Mouse (Mus musculus) embryonic facial prominence, embryonic 15.5 days (tissue): ENCODE data around the gene Il1rapl1. TPM values are rescaled to one million over a fixed set of nuclear protein-coding genes. Genes with fewer than 3 reads are reported as not detected.

ENCODE experiments used
- ATAC-seq: fragments of 200-750 bp; cut with Nextera tagmentation; 2 replicates; pipeline ENCODE4 v1.8.0; 2017; ENCODE audit warnings: low read depth, moderate TSS enrichment; ENCODE audit not compliant: insufficient number of reproducible peaks, low FRiP score, low TSS enrichment
- H3K27ac ChIP-seq: fragments of 300-500 bp; sonication (generic); replicated peaks from 2 replicates; pipeline ENCODE4 v1.5.1; 2015; ENCODE audit warnings: mild to moderate bottlenecking, inconsistent platforms
- H3K27me3 ChIP-seq: fragments of 300-500 bp; sonication (generic); 2 replicates; pipeline ENCODE4 v1.6.1; 2015; ENCODE audit warnings: inconsistent platforms
- H3K36me3 ChIP-seq: fragments of 300-500 bp; sonication (generic); 2 replicates; pipeline ENCODE4 v1.6.1; 2015; ENCODE audit warnings: mild to moderate bottlenecking, inconsistent platforms
- H3K4me1 ChIP-seq: fragments of 300-500 bp; sonication (generic); 2 replicates; pipeline ENCODE4 v1.6.1; 2015; ENCODE audit warnings: inconsistent platforms
- H3K4me2 ChIP-seq: fragments of 300-500 bp; sonication (generic); replicated peaks from 2 replicates; pipeline ENCODE4 v1.6.1; 2015; ENCODE audit warnings: mild to moderate bottlenecking, inconsistent platforms
- H3K4me3 ChIP-seq: fragments of 300-500 bp; sonication (generic); replicated peaks from 2 replicates; pipeline ENCODE4 v1.5.1; 2015; ENCODE audit warnings: mild to moderate bottlenecking, inconsistent platforms
- H3K9ac ChIP-seq: fragments of 300-500 bp; sonication (generic); 2 replicates; pipeline ENCODE4 v1.6.1; 2015; ENCODE audit warnings: inconsistent platforms
- H3K9me3 ChIP-seq: fragments of 300-500 bp; sonication (generic); replicated peaks from 2 replicates; pipeline ENCODE4 v1.6.1; 2016; ENCODE audit warnings: inconsistent platforms
- WGBS: fragments of 180-500 bp; shearing (Covaris S2); methylation state at CpG from one replicate; pipeline ENCODE4 v1.1.7; 2015; 5-methylcytosine and 5-hydroxymethylcytosine counted together
- polyA plus RNA-seq: library from polyadenylated mRNA; unstranded; fragments of >200 nt; fragmentation: Nextera tagmentation; extraction: Ambion mirVana; gene quantifications from 2 replicates; pipeline ENCODE4 v1.2.1, GENCODE M21; 2015

Gene Il1rapl1
- polyA plus RNA-seq, 1 experiment from 2014 or later: 0.68 TPM

GRCm38 (mm10) chrX:88070368-88070767 is 45.1 kb downstream of the Il1rapl1 start:
- no peaks in the 10 kb centered on the region for H3K4me1 ChIP-seq
- no peak overlapping the region for H3K4me3 ChIP-seq
- ATAC-seq: no peak
- H3K9me3 ChIP-seq: no peaks in the 10 kb centered on the region
- H3K36me3 ChIP-seq: no peaks in the 10 kb centered on the region
- H3K9ac ChIP-seq: no peak overlapping the region
- H3K27ac ChIP-seq: no peak overlapping the region
- H3K4me2 ChIP-seq: no peak overlapping the region
- H3K27me3 ChIP-seq: no peaks in the 10 kb centered on the region
- 80% methylated on average over 3 of the region's 3 CpGs for WGBS

DNA sequence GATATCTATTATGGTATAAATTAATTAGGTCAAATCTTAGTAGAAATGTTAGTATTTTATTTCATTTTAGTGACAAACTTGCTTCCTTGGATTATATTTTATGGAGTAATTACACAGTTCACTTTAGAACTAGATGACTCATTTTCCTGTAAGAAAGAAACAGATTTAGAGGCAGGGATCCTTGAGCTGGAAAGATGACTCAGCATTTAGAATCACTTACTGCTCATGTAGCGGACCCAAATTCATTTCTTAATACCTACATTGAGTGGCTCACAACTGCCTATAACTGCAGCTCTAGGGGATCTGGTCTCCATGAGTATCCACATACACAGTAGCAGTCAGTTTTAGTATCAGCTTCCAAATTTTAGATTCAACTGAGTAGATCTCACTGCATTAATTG is 71.9 kb downstream of the Il1rapl1 start:
- no peaks in the 10 kb centered on the region for H3K27me3 ChIP-seq
- no peak overlapping the region for H3K27ac ChIP-seq
- H3K4me1 ChIP-seq: no peaks in the 10 kb centered on the region
- no peak overlapping the region for H3K9ac ChIP-seq
- 81% methylated on average over 1 of the region's 1 CpGs for WGBS
- H3K36me3 ChIP-seq: no peaks in the 10 kb centered on the region
- no peaks in the 10 kb centered on the region for H3K9me3 ChIP-seq
- ATAC-seq: no peak
- H3K4me3 ChIP-seq: no peak overlapping the region
- H3K4me2 ChIP-seq: no peak overlapping the region

GRCm38 (mm10) chrX:88038984-88039383 is 76.5 kb downstream of the Il1rapl1 start:
- ATAC-seq: no peak
- H3K4me2 ChIP-seq: no peak overlapping the region
- WGBS: 38% methylated on average over 1 of the region's 1 CpGs
- H3K4me3 ChIP-seq: no peak overlapping the region
- H3K27me3 ChIP-seq: no peaks in the 10 kb centered on the region
- no peak overlapping the region for H3K27ac ChIP-seq
- H3K4me1 ChIP-seq: no peaks in the 10 kb centered on the region
- H3K9me3 ChIP-seq: no peaks in the 10 kb centered on the region
- H3K36me3 ChIP-seq: no peaks in the 10 kb centered on the region
- no peak overlapping the region for H3K9ac ChIP-seq

GRCm38 (mm10) chrX:87897172-87897571 is 218.3 kb downstream of the Il1rapl1 start:
- Histone ChIP-seq H3K4me2 (no peak overlapping the region), H3K4me1 (no peaks in the 10 kb centered on the region), H3K36me3 (no peaks in the 10 kb centered on the region), H3K9ac (no peak overlapping the region), H3K4me3 (no peak overlapping the region), H3K27me3 (no peaks in the 10 kb centered on the region), H3K27ac (no peak overlapping the region), H3K9me3 (no peaks in the 10 kb centered on the region)
- WGBS: 74% methylated on average over 1 of the region's 1 CpGs
- no peak for ATAC-seq

GRCm38 (mm10) chrX:87891916-87892315 is 223.5 kb downstream of the Il1rapl1 start:
- H3K9me3 ChIP-seq: no peaks in the 10 kb centered on the region
- H3K4me3 ChIP-seq: no peak overlapping the region
- ATAC-seq: no peak
- no peak overlapping the region for H3K9ac ChIP-seq
- H3K27me3 ChIP-seq: no peaks in the 10 kb centered on the region
- H3K27ac ChIP-seq: no peak overlapping the region
- no peaks in the 10 kb centered on the region for H3K36me3 ChIP-seq
- no peaks in the 10 kb centered on the region for H3K4me1 ChIP-seq
- H3K4me2 ChIP-seq: no peak overlapping the region

GRCm38 (mm10) chrX:87854107-87854506 is 261.3 kb downstream of the Il1rapl1 start:
- no peaks in the 10 kb centered on the region for H3K4me1 ChIP-seq
- no peak for ATAC-seq
- no peaks in the 10 kb centered on the region for H3K27me3 ChIP-seq
- H3K9ac ChIP-seq: no peak overlapping the region
- H3K27ac ChIP-seq: no peak overlapping the region
- no peaks in the 10 kb centered on the region for H3K9me3 ChIP-seq
- H3K4me2 ChIP-seq: no peak overlapping the region
- H3K4me3 ChIP-seq: no peak overlapping the region
- no peaks in the 10 kb centered on the region for H3K36me3 ChIP-seq
- WGBS: 71% methylated on average over 2 of the region's 2 CpGs

GRCm38 (mm10) chrX:87813884-87814283 is 301.6 kb downstream of the Il1rapl1 start:
- Histone ChIP-seq H3K27me3 (no peaks in the 10 kb centered on the region), H3K4me3 (no peak overlapping the region), H3K4me2 (no peak overlapping the region), H3K9ac (no peak overlapping the region), H3K36me3 (no peaks in the 10 kb centered on the region), H3K4me1 (no peaks in the 10 kb centered on the region), H3K27ac (no peak overlapping the region), H3K9me3 (no peaks in the 10 kb centered on the region)
- ATAC-seq: no peak

DNA sequence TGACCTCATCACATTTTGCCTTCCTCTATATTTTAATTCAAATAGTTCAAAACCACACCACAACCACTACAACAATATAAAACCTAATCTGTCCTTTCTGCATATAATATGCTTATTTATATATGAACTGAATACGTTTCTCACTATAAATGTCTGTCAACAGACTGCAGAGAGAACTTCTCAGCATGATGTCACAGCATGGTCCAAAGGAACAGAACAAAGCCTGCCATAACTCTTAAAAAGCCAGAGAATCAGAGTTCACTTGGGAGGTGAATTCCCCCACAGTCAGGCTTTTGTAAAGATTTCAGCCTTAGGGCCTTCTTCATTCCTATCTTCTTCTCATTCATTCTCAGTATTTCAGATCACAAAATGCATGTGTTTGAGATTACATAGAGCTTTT is 307.7 kb downstream of the Il1rapl1 start:
- 47% methylated on average over 1 of the region's 1 CpGs for WGBS
- Histone ChIP-seq H3K36me3 (no peaks in the 10 kb centered on the region), H3K4me2 (no peak overlapping the region), H3K27me3 (no peaks in the 10 kb centered on the region), H3K27ac (no peak overlapping the region), H3K9me3 (no peaks in the 10 kb centered on the region), H3K4me3 (no peak overlapping the region), H3K4me1 (no peaks in the 10 kb centered on the region), H3K9ac (no peak overlapping the region)
- ATAC-seq: no peak

- no peaks in the 10 kb centered on the region for H3K36me3 ChIP-seq
- no peak overlapping the region for H3K4me2 ChIP-seq
- H3K9me3 ChIP-seq: no peaks in the 10 kb centered on the region
- ATAC-seq: no peak
- no peaks in the 10 kb centered on the region for H3K27me3 ChIP-seq
- H3K9ac ChIP-seq: no peak overlapping the region
- no peak overlapping the region for H3K27ac ChIP-seq
- H3K4me1 ChIP-seq: no peaks in the 10 kb centered on the region
- no peak overlapping the region for H3K4me3 ChIP-seq
These were observed 322.4 kb downstream of the Il1rapl1 start for GRCm38 (mm10) chrX:87793011-87793410.

DNA sequence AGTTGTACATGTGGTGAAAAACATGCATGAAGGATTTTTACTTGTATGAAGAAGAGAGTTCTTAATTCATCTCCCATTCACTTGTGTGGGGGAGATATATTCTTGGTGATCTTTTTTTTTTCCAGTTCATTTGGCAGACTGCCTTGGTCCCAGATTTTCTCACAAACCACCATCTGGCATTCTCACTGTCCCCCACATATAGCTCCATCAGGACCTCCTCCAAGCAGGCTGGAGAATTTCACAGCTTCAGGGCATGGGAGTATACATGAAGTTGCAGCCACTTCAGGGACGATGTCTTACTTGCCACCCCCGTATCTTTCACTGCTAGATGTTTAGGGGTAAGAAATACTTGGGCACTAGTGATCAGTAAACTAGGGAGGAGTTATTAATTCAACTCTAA is 404.9 kb downstream of the Il1rapl1 start:
- Histone ChIP-seq H3K4me1 (no peaks in the 10 kb centered on the region), H3K9ac (no peak overlapping the region), H3K4me2 (no peak overlapping the region), H3K9me3 (no peaks in the 10 kb centered on the region), H3K36me3 (no peaks in the 10 kb centered on the region), H3K4me3 (no peak overlapping the region), H3K27me3 (no peaks in the 10 kb centered on the region), H3K27ac (no peak overlapping the region)
- WGBS: 64% methylated on average over 2 of the region's 2 CpGs
- no peak for ATAC-seq

- no peaks in the 10 kb centered on the region for H3K27me3 ChIP-seq
- H3K4me3 ChIP-seq: no peak overlapping the region
- H3K9me3 ChIP-seq: no peaks in the 10 kb centered on the region
These were observed 451.6 kb downstream of the Il1rapl1 start for GRCm38 (mm10) chrX:87663856-87664255.

DNA sequence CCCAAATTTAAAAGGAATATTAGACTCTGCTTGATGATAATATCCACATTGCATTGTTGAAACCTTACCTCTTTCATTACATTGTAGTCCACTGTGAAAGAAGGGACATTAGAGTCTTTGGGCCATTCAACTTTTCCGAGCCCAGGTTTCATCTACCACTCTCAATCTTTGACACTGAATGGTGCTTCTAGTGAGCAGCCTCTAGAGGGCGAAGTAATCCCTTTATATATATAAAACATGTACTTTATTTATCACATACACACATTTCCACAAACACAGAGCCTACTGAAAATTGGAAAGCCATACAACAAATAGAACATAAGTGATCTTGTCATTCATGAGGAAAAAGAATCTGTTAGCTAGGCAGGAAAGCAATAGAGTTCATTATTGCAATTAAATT is 459.8 kb downstream of the Il1rapl1 start:
- 29% methylated on average over 2 of the region's 2 CpGs for WGBS
- Histone ChIP-seq H3K27ac (no peak overlapping the region), H3K9ac (no peak overlapping the region), H3K4me3 (no peak overlapping the region), H3K4me1 (no peaks in the 10 kb centered on the region), H3K9me3 (no peaks in the 10 kb centered on the region), H3K4me2 (no peak overlapping the region), H3K27me3 (no peaks in the 10 kb centered on the region), H3K36me3 (no peaks in the 10 kb centered on the region)
- ATAC-seq: no peak

More at GRCm38 (mm10) chrX:87663856-87664255, 451.6 kb downstream of the Il1rapl1 start:
- no peaks in the 10 kb centered on the region for H3K4me1 ChIP-seq
- no peak overlapping the region for H3K27ac ChIP-seq
- no peak for ATAC-seq
- no peak overlapping the region for H3K4me2 ChIP-seq
- no peaks in the 10 kb centered on the region for H3K36me3 ChIP-seq
- H3K9ac ChIP-seq: no peak overlapping the region
- WGBS: 90% methylated on average over 1 of the region's 1 CpGs
